Mouse (Mus musculus) spleen, embryonic (tissue): Measurements from ENCODE around the gene Foxq1.

Experiments
- CTCF ChIA-PET: fragments of 350-600 bp; sonication (Branson Sonifier 250); formaldehyde crosslinking; loops from one replicate; lab custom pipeline; 2022; lab: Charles Lee

Foxq1 gene

GRCm38 (mm10) chr13:31555834-31556233 is at the start of gene Foxq1:
Gene Foxq1, plus strand, starts transcription at chr13:31556134.
- CTCF ChIA-PET: no interaction called here

- CTCF ChIA-PET: no interaction called here
Observed at GRCm38 (mm10) chr13:31506494-31507167, 49.3 kb upstream of the Foxq1 start.

GRCm38 (mm10) chr13:31515261-31515660 is 40.7 kb upstream of the Foxq1 start:
- CTCF ChIA-PET: no interaction called here

GRCm38 (mm10) chr13:31518411-31518886 is 37.5 kb upstream of the Foxq1 start:
- CTCF ChIA-PET: no interaction called here

- CTCF ChIA-PET: no interaction called here
Observed at GRCm38 (mm10) chr13:31518971-31519370, 37.0 kb upstream of the Foxq1 start.

GRCm38 (mm10) chr13:31524976-31525375 is 31.0 kb upstream of the Foxq1 start:
- CTCF ChIA-PET: no interaction called here

- CTCF ChIA-PET: no interaction called here
Observed at GRCm38 (mm10) chr13:31531186-31531585, 24.7 kb upstream of the Foxq1 start.

DNA sequence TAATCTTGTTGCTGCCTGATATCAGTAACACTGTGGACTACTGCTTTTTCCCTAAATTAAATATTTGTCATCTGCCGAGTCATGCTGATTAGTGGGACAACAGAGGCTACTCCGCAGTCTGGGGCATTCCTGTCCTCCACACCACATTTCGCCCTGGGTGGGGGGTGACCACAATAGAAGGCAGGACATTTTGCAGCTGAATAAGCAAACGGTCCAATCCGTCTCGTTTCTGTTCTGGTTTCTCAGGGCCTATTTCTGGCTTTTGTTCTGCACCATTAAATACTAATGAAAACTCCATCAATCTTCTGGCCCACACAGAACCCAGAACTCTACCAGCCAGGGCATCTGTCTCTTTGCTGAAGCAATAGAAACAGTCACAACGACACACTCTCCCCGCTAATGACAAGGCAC is 24.3 kb upstream of the Foxq1 start:
- CTCF ChIA-PET: no interaction called here

DNA sequence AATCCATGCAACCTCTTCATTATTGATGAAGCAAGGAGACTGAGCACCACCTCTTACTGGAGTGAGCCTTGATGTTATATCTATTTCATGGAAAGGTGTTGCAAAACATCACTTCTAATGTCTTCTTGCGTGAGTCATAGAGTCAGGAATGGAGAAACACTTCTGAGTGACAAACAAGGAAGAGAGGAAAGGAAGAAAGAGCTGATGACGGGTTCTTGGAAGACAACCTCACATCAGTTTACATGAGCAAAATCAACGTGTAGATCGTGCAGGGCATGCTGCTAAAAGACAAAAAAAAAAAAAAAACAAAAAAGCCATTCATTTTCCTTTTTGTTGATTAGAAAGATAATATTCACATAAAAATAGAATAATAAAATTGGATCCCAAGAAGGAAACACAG is 21.2 kb upstream of the Foxq1 start:
- CTCF ChIA-PET: no interaction called here

DNA sequence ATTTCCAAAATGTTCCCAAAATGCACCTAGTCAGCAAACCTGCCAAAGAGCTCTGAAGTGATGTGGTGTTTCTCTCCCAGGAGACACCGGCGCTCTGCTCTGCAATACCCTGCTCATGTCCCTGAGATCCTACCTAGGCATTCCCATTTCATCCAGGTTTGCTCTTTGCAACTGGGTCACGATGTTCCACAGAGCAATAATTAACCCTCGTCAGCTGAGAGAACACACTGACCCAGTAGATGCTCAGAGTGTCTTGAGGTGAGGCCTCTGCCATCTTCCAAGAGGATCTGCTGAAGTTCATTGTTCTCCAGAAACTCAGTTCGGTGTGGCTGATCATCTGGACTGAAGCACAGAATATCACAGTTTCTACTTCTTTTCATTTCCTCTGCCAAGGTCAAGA is 12.9 kb upstream of the Foxq1 start:
- CTCF ChIA-PET: no interaction called here

- CTCF ChIA-PET: no interaction called here
Observed at GRCm38 (mm10) chr13:31546784-31547183, 9.2 kb upstream of the Foxq1 start.

- CTCF ChIA-PET: no interaction called here
Observed at GRCm38 (mm10) chr13:31547204-31547603, 8.7 kb upstream of the Foxq1 start.

DNA sequence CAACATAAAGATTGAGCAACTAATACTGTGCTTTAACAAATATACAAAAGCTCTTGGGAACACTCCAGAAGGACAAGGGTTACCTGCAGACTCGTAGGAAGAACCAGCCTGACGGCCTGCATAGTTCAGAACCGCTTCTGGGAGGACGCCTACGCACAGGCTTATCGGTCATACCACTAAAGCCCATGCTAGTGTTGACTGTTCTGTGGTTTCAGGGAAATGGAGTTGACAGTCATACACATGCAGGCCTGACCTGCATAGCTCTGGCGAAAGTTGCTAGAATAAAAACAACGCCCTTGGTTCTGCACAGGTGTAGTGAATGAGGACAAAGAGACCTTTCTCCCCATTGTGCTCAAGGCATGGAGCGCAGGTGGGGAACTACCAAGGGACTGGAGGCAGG is 8.3 kb upstream of the Foxq1 start:
- CTCF ChIA-PET: no interaction called here

- CTCF ChIA-PET: no interaction called here
Observed at GRCm38 (mm10) chr13:31556964-31557767, 1.2 kb downstream of the Foxq1 start.

DNA sequence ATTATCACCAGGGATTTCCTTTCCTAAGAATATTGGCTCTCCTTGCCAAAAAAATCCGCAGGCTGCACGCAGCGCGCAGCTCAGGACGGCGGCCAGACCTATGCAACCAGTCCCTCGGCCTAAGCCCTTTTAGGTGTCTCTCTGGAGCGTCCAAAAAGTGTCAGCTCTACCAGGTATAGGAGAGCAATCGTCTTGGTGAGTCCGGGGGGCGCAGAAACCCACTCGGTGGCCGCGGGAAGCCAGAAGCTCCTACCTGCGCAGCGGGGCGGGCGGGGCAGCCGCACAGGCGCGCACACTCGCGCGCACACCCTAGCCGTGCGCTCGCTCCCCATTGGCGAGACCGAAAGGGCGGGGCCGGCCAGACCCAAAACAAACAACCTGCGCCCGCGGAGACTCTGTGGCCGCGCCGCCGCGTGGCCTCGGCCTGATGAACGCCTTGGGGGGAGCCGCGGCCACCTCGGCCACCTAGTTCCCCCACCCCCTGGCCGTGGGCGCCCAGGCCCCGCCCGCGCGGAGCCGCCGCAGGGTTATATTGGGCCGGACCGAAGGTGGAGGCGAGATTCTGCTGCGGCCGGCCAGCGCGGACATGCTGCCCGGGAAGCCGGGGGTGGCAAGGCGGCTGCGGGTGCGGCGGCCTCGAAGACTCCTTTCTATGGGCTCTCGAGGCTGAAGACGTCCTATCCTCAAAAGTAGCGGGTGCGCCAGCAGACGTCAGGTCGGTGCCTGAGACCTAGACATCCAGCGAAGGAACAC is 2.0 kb downstream of the Foxq1 start:
- CTCF ChIA-PET: no interaction called here

DNA sequence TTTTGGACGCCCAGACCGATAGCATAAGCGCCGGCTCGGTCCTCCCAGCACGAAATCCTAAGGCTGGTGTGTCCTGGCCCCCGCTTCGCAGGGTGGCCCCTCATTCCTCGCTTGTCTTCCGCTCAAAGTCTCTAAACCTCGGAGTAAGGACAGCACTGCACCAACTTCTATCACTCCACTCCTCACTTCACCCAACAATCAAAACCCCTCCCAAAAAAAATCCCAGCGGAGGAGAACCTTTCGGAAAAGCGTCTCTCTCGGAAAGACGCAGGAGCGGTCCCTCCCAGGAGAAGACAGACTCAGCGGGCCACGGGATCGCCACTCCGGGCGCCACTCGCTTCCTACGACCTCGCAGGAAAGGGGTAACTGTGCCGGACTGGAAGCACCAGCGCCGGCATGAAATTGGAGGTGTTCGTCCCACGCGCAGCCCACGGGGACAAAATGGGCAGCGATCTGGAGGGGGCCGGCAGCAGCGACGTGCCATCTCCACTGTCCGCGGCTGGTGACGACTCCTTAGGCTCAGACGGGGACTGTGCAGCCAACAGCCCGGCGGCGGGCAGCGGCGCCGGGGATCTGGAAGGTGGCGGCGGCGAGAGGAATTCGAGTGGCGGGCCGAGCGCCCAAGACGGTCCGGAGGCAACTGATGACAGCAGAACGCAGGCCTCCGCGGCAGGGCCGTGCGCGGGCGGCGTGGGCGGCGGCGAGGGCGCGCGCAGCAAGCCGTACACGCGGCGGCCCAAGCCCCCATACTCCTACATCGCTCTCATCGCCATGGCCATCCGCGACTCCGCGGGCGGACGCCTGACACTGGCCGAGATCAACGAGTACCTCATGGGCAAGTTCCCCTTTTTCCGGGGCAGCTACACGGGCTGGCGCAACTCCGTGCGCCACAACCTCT is 2.8 kb downstream of the Foxq1 start, which contains the start of gene A530084C06Rik:
A530084C06Rik (minus strand) TSS at position 813 of the 898 bp plus-strand sequence.
- CTCF ChIA-PET: no interaction called here

GRCm38 (mm10) chr13:31559419-31560144 is 3.6 kb downstream of the Foxq1 start:
- CTCF ChIA-PET: no interaction called here

DNA sequence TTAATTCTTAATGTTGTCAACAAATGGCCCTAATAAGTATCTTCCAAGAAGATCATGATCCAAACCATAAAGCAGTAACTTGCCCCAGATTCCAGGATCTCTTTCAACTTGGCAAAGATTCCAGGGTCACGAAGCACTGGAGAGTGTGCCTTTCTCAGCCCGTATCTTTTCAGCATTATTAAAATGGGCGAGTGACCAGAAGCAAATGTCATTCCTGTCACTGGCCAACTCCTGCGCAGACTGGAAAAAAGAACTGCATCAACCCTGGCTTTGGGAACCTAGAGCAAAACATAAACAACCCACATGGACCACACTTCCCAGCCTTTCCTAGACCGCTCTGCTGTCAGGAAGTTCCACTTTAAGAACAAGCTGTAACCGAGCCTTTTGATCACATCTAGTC is 8.5 kb downstream of the Foxq1 start:
- CTCF ChIA-PET: no interaction called here

- CTCF ChIA-PET: no interaction called here
Observed at GRCm38 (mm10) chr13:31567099-31567498, 11.2 kb downstream of the Foxq1 start.

DNA sequence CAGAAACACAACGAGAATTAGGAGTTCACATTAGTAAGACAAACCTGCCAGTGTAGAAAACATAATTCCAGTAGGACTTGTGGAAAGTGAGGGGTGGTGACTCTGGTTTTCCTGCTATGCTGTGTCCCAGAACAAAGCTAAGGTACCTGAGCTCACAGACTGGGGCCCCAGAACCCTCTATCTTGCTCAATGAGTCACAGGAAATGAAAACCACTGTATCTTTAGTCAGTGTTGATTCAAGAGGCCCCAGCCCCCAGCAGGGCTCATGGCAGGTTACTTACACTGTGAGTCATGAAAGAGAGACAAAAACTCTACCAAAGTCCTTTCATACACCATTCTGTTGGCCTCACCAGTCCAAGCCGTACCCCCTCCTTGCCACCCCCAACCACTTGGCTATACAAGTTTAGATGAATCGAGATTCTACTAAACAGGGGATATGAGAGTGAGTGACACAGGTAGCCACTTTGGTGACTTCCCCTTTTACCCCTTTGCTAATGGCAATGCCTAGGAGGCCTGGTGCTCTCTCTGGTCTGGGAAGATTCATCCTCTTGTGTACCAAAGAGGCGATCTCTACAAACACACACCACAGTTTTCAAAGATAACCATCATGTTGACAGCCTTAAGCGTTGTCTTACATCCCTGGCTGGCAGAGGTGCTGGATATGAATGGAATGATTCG is 11.8 kb downstream of the Foxq1 start:
- CTCF ChIA-PET: no interaction called here
